ENCODE assay signal across 18 mouse cellular contexts in the genomic region with DNA sequence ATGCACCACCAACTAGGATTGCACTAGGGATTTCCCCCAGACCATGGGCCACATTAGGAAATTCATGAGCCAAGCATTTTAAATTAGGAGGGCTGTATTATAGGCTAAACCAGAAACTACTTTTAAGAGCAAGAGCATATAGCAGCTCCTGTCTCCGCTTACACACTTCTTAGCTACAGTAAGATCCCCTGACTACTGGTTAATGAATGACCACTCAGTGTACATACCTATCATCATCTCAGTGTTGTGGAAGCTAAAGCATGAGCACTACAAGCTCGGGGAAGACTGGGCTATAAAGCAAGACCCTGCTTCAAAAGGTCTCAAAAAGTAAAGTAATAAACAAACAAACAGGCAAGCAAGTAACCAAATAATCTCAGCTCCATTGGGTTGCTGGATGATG.
DNase-seq lines count a peak whose midpoint lies in the region; ATAC-seq and TF ChIP-seq lines count a peak whose summit lies in the region.
"Had no signal": no experiment of that assay in that cellular context is flagged by ENCODE, and none has a peak within 500 bp of the region (broad histone marks: within the 10 kb centered on the region; RNA-seq: fewer than 3 reads in every experiment).

No protein-coding gene starts in this region.

- H3K4me3 ChIP-seq in kidney, embryonic 16.5 days (ENCODE audit: low read length): no peak overlapping the region
- no peak overlapping the region for H3K4me3 ChIP-seq in lung, embryonic 16.5 days (ENCODE audit: low read length)
- no peak overlapping the region for H3K4me3 ChIP-seq in cortical plate, adult 2 months (ENCODE audit: insufficient read depth, low read length)
- no peak overlapping the region for H3K4me3 ChIP-seq in intestine, embryonic 16.5 days (ENCODE audit: low read length)
- H3K4me3 ChIP-seq: embryonic facial prominence, embryonic 10.5 days; forebrain, embryonic 10.5 days; heart, embryonic 13.5 days; hindbrain, embryonic 15.5 days had no signal

- no peak for TF ChIP-seq CTCF in cortical plate, adult 2 months (IDR thresholded peaks at IDR 0.05; ENCODE audit: extremely low read depth, insufficient read depth, low read length)

- peaks cover 21% of the 10 kb centered on the region for H3K4me1 ChIP-seq in kidney, embryonic 16.5 days (ENCODE audit: insufficient read depth, low read length)
- peaks cover 9% of the 10 kb centered on the region for H3K4me1 ChIP-seq in lung, embryonic 16.5 days (replicated peaks; ENCODE audit: control insufficient read depth, insufficient read depth, low read length)
- H3K4me1 ChIP-seq in cortical plate, adult 2 months (ENCODE audit: control insufficient read depth, insufficient read depth, low read length): peaks cover 15% of the 10 kb centered on the region
- peaks cover 16% of the 10 kb centered on the region for H3K4me1 ChIP-seq in intestine, embryonic 16.5 days (ENCODE audit: control insufficient read depth, insufficient read depth, low read length)

- no peak overlapping the region for H3K9ac ChIP-seq in kidney, embryonic 16.5 days (replicated peaks; ENCODE audit: low read length)
- no peak overlapping the region for H3K9ac ChIP-seq in lung, embryonic 16.5 days (ENCODE audit: low read length)
- H3K9ac ChIP-seq in intestine, embryonic 16.5 days (ENCODE audit: low read depth, low read length): no peak overlapping the region
- H3K9ac ChIP-seq: heart, embryonic 13.5 days; hindbrain, embryonic 15.5 days had no signal

- no peaks in the 10 kb centered on the region for H3K27me3 ChIP-seq in kidney, embryonic 16.5 days (ENCODE audit: insufficient read depth, low read length)
- no peaks in the 10 kb centered on the region for H3K27me3 ChIP-seq in lung, embryonic 16.5 days (ENCODE audit: control insufficient read depth, insufficient read depth, low read depth, low read length)
- no peaks in the 10 kb centered on the region for H3K27me3 ChIP-seq in intestine, embryonic 16.5 days (replicated peaks; ENCODE audit: control insufficient read depth, insufficient read depth, low read length)
- H3K27me3 ChIP-seq: heart, embryonic 13.5 days; hindbrain, embryonic 15.5 days had no signal

- no peak overlapping the region for H3K27ac ChIP-seq in kidney, embryonic 16.5 days (ENCODE audit: low read length)
- H3K27ac ChIP-seq in lung, embryonic 16.5 days (ENCODE audit: low read length): no peak overlapping the region
- peak overlapping the region; percentile 64; the same call in 1 of the 2 replicates for H3K27ac ChIP-seq in cortical plate, adult 2 months (ENCODE audit: insufficient read depth, low read length)
- peak overlapping the region; percentile 41; the same call in 1 of the 2 replicates for H3K27ac ChIP-seq in intestine, embryonic 16.5 days (ENCODE audit: low read length)
- H3K27ac ChIP-seq: embryonic facial prominence, embryonic 10.5 days; forebrain, embryonic 10.5 days; heart, embryonic 13.5 days; hindbrain, embryonic 15.5 days had no signal

- 57% methylated on average over 2 of the region's 2 CpGs for WGBS in kidney, embryonic 16.5 days
- 51% methylated on average over 2 of the region's 2 CpGs for WGBS in lung, embryonic 16.5 days
- WGBS in intestine, embryonic 16.5 days: 52% methylated on average over 2 of the region's 2 CpGs

- H3K4me2 ChIP-seq in kidney, embryonic 16.5 days (replicated peaks; ENCODE audit: low read depth, low read length): no peak overlapping the region
- no peak overlapping the region for H3K4me2 ChIP-seq in lung, embryonic 16.5 days (ENCODE audit: low read depth, low read length)
- no peak overlapping the region for H3K4me2 ChIP-seq in intestine, embryonic 16.5 days (ENCODE audit: low read depth, low read length)
- H3K4me2 ChIP-seq: heart, embryonic 13.5 days; hindbrain, embryonic 15.5 days had no signal

- no peak for TF ChIP-seq POLR2A in cortical plate, adult 2 months (IDR thresholded peaks at IDR 0.05; ENCODE audit: extremely low read depth, insufficient read depth, low read length)

- 0 out of 2 replicates have a peak, but pooled peaks cover 3% of the 10 kb centered on the region for H3K9me3 ChIP-seq in kidney, embryonic 16.5 days (ENCODE audit: low read length)
- H3K9me3 ChIP-seq in lung, embryonic 16.5 days (ENCODE audit: control insufficient read depth, low read length): no peaks in the 10 kb centered on the region
- no peaks in the 10 kb centered on the region for H3K9me3 ChIP-seq in intestine, embryonic 16.5 days (ENCODE audit: control insufficient read depth, low read length)
- H3K9me3 ChIP-seq: embryonic facial prominence, embryonic 10.5 days; forebrain, embryonic 10.5 days; heart, embryonic 13.5 days; hindbrain, embryonic 15.5 days had no signal

- no peak for DNase-seq in kidney, postnatal 36 days
- DNase-seq in lung, postnatal 25 days (ENCODE audit: low spot score): no peak
- DNase-seq: adrenal gland, adult 2 months; adrenal gland, postnatal 25 days; cerebellum, adult 18-20 months; cerebellum, adult 9-11 months; cerebellum, postnatal 36 days; gastrocnemius, postnatal 36 days; heart, adult 11 months; heart, postnatal 36 days had no signal

- ATAC-seq in kidney, embryonic 16.5 days (ENCODE audit: low FRiP score, low TSS enrichment): peak; percentile 73; the same call in 1 of the 2 replicates
- peak; percentile 45; the same call in 1 of the 2 replicates for ATAC-seq in lung, embryonic 16.5 days (ENCODE audit: low read depth)
- ATAC-seq in intestine, embryonic 16.5 days: peak; percentile 71; the same call in 1 of the 2 replicates

- no peaks in the 10 kb centered on the region; the same call in 1 of the 2 replicates for H3K36me3 ChIP-seq in kidney, embryonic 16.5 days (ENCODE audit: insufficient read depth, low read length)
- H3K36me3 ChIP-seq in lung, embryonic 16.5 days (ENCODE audit: control insufficient read depth, insufficient read depth, low read length): no peaks in the 10 kb centered on the region
- 0 out of 2 replicates have a peak, but pooled peaks cover 2% of the 10 kb centered on the region for H3K36me3 ChIP-seq in intestine, embryonic 16.5 days (ENCODE audit: control insufficient read depth, insufficient read depth, low read length)
- H3K36me3 ChIP-seq: hindbrain, embryonic 15.5 days had no signal

Comparison
In these comparisons a context has a peak if more than half of its experiments do, and no peak if none do; other contexts are left out.
1. H3K27ac ChIP-seq: peak in cortical plate, adult 2 months (single experiment) and intestine, embryonic 16.5 days (single experiment); none in kidney, embryonic 16.5 days (single experiment) and lung, embryonic 16.5 days (single experiment).
2. Peak in every context shown above with its lines, with median percentiles within 50 percentile points of each other: ATAC-seq.